Mouse (Mus musculus): Measurements from ENCODE around the gene Trappc3. TPM values are rescaled to one million over a fixed set of nuclear protein-coding genes. Genes with fewer than 3 reads are reported as not detected.

Trappc3 gene
- polyA plus RNA-seq, 1 experiment from 2014 or later, result 180 TPM

DNA sequence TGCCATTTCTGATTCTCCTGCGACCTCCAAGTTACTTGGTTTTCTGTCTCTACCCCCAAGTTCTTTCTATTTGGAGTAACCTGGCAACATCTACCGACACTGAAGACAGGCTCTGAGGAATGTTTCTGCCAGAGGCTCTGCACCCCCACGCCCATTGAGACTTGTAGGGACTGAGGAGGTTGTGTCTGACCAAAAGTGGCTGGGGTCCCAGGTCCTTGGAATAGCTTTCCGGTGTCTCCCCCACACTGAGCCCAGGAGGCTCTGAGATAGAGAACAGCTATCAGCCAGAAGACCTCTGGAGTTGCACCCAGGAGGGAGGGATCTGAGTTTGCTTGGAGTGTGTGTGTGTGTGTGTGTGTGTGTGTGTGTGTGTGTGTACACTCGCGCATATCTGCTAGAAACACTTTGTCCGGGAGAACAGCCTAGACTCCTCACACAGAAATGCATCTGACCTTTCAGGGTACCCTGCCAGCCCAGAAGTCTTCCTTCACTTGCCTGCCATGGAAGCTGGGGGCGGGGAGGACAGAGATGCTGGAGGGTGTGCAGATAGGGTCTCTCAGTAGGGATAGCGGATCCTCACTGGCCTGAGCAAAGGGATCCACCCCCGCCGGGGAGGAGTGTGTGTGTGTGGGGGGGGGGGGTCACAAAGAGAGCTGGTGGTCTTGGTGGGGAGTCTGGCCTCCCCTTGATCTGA, 25.3 kb downstream of the Trappc3 start:
- Histone ChIP-seq H3K4me2 (peak overlapping the region; percentile 19; the same call in 1 of the 2 replicates), H3K27me3 (peaks cover 51% of the 10 kb centered on the region), H3K9me3 (no peaks in the 10 kb centered on the region), H3K36me3 (no peaks in the 10 kb centered on the region), H3K4me1 (replicated peaks) (peaks cover 18% of the 10 kb centered on the region), H3K27ac (replicated peaks) (no peak overlapping the region), H3K4me3 (no peak overlapping the region), H3K9ac (no peak overlapping the region)
- ATAC-seq (ENCODE audit: low FRiP score, low read depth), result no peak
- WGBS, result 31% methylated on average over 10 of the region's 11 CpGs

GRCm38 (mm10) chr4:126288085-126288666, 26.1 kb downstream of the Trappc3 start:
- Histone ChIP-seq H3K9me3 (no peaks in the 10 kb centered on the region), H3K4me1 (replicated peaks) (peaks cover 18% of the 10 kb centered on the region), H3K27ac (replicated peaks) (no peak overlapping the region), H3K36me3 (no peaks in the 10 kb centered on the region), H3K4me3 (no peak overlapping the region), H3K4me2 (peak overlapping the region; percentile 19; the same call in 1 of the 2 replicates), H3K9ac (no peak overlapping the region), H3K27me3 (peaks cover 51% of the 10 kb centered on the region)
- ATAC-seq (ENCODE audit: low FRiP score, low read depth), result no peak
- WGBS, result 40% methylated on average over 17 of the region's 17 CpGs

- no peak overlapping the region for H3K9ac ChIP-seq
- no peak overlapping the region for H3K27ac ChIP-seq (replicated peaks)
- peaks cover 47% of the 10 kb centered on the region for H3K27me3 ChIP-seq
- peaks cover 18% of the 10 kb centered on the region for H3K4me1 ChIP-seq (replicated peaks)
- H3K9me3 ChIP-seq, result no peaks in the 10 kb centered on the region
- ATAC-seq (ENCODE audit: low FRiP score, low read depth), result no peak
- H3K4me2 ChIP-seq, result no peak overlapping the region
- no peak overlapping the region for H3K4me3 ChIP-seq
- WGBS, result 79% methylated on average over 8 of the region's 8 CpGs
- no peaks in the 10 kb centered on the region for H3K36me3 ChIP-seq
Observed at GRCm38 (mm10) chr4:126290314-126290713, 28.2 kb downstream of the Trappc3 start.

GRCm38 (mm10) chr4:126291196-126291595, 29.1 kb downstream of the Trappc3 start:
- Histone ChIP-seq H3K9me3 (no peaks in the 10 kb centered on the region), H3K27me3 (peaks cover 49% of the 10 kb centered on the region), H3K27ac (replicated peaks) (no peak overlapping the region), H3K9ac (no peak overlapping the region), H3K4me2 (no peak overlapping the region), H3K4me1 (replicated peaks) (peaks cover 19% of the 10 kb centered on the region), H3K4me3 (no peak overlapping the region), H3K36me3 (no peaks in the 10 kb centered on the region)
- whole genome bisulfite sequencing, result 36% methylated on average over 13 of the region's 13 CpGs
- no peak for ATAC-seq (ENCODE audit: low FRiP score, low read depth)

- H3K4me1 ChIP-seq (replicated peaks), result peaks cover 13% of the 10 kb centered on the region
- peaks cover 46% of the 10 kb centered on the region for H3K27me3 ChIP-seq
- H3K4me2 ChIP-seq, result no peak overlapping the region
- no peaks in the 10 kb centered on the region for H3K36me3 ChIP-seq
- no peak overlapping the region for H3K4me3 ChIP-seq
- no peak for ATAC-seq (ENCODE audit: low FRiP score, low read depth)
- 77% methylated on average over 6 of the region's 6 CpGs for WGBS
- no peak overlapping the region for H3K9ac ChIP-seq
- H3K9me3 ChIP-seq, result no peaks in the 10 kb centered on the region
- H3K27ac ChIP-seq (replicated peaks), result no peak overlapping the region
Observed at GRCm38 (mm10) chr4:126295152-126295551, 33.0 kb downstream of the Trappc3 start.

DNA sequence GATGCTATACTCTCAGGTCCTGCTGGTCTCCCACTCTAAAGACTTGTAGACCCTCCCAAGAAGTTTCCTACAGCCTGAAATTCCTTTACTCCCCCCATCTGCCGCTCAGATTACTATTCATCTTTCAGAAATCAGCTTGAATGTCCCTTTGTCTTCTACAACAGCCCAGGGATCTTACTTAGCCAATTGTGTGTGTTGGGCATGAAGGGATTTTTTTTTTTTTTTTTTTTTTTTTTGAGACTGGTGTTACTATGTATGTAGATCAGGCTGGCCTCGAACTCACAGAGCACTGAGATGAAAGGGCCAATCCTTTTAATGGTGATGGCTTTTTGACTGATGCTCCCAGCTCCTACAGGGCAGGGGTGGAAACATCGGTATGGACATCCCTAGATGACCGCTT, 33.8 kb downstream of the Trappc3 start:
- 40% methylated on average over 4 of the region's 4 CpGs for WGBS
- ATAC-seq (ENCODE audit: low FRiP score, low read depth), result no peak
- H3K4me2 ChIP-seq, result 0 out of 2 replicates have a peak overlapping the region, but pooled peaks have one; percentile 66
- no peaks in the 10 kb centered on the region for H3K9me3 ChIP-seq
- H3K27ac ChIP-seq (replicated peaks), result no peak overlapping the region
- no peaks in the 10 kb centered on the region for H3K36me3 ChIP-seq
- H3K27me3 ChIP-seq, result peaks cover 54% of the 10 kb centered on the region
- H3K4me1 ChIP-seq (replicated peaks), result peaks cover 17% of the 10 kb centered on the region
- H3K9ac ChIP-seq, result no peak overlapping the region
- no peak overlapping the region for H3K4me3 ChIP-seq

GRCm38 (mm10) chr4:126296617-126297101, 34.5 kb downstream of the Trappc3 start:
- H3K9ac ChIP-seq, result peak overlapping the region; percentile 44
- H3K4me1 ChIP-seq (replicated peaks), result peaks cover 24% of the 10 kb centered on the region
- peak overlapping the region; percentile 32 for H3K4me3 ChIP-seq
- H3K9me3 ChIP-seq, result no peaks in the 10 kb centered on the region
- H3K27me3 ChIP-seq, result peaks cover 61% of the 10 kb centered on the region
- WGBS, result under 1% methylated on average over 34 of the region's 34 CpGs
- no peak overlapping the region for H3K27ac ChIP-seq (replicated peaks)
- peak overlapping the region; percentile 66 for H3K4me2 ChIP-seq
- no peaks in the 10 kb centered on the region for H3K36me3 ChIP-seq
- peak; percentile 47 for ATAC-seq (ENCODE audit: low FRiP score, low read depth)

DNA sequence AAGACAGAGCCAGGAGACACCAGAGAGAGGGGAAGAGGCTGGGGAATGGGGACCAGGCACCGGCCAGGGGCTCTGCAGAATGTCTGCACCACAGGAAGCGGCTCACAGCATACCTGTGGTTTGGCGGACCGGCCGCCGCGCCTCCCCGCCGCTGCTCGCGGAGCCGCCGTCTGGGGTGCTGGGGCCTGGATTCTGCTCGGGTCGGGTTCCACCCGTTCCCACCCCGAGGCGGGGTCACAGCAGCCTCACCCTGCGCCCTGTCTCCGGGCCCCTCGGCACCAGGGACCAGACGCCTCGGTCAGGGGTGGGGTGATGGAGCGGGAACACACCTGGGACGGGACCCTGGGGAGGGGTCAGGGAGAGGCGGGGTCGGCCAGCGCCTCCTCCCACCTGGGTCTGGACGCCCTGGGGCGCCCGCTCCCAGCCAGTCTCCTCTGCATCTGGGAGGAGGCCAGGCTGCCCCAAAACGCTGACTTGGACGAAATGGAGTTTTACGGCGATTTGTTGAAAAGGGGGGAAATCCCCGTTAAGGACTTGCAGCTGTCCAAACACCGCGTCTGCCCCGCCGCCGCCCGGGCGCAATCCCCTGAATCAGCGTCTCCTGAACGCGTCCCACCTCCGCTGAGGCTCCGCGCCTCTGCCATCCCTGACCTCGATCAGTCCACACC, 38.9 kb downstream of the Trappc3 start:
- Histone ChIP-seq H3K9me3 (no peaks in the 10 kb centered on the region), H3K27me3 (peaks cover 68% of the 10 kb centered on the region), H3K9ac (0 out of 2 replicates have a peak overlapping the region, but pooled peaks have one; percentile 18), H3K27ac (replicated peaks) (no peak overlapping the region), H3K36me3 (no peaks in the 10 kb centered on the region), H3K4me1 (replicated peaks) (peaks cover 30% of the 10 kb centered on the region), H3K4me3 (peak overlapping the region; percentile 24), H3K4me2 (peak overlapping the region; percentile 51)
- WGBS, result 2% methylated on average over 50 of the region's 50 CpGs
- ATAC-seq (ENCODE audit: low FRiP score, low read depth), result no peak

GRCm38 (mm10) chr4:126301584-126302309, 39.6 kb downstream of the Trappc3 start:
- H3K27ac ChIP-seq (replicated peaks), result no peak overlapping the region
- H3K4me1 ChIP-seq (replicated peaks), result peaks cover 24% of the 10 kb centered on the region
- 3% methylated on average over 27 of the region's 27 CpGs for WGBS
- H3K4me2 ChIP-seq, result peak overlapping the region; percentile 51
- peak overlapping the region; percentile 24 for H3K4me3 ChIP-seq
- H3K27me3 ChIP-seq, result peaks cover 63% of the 10 kb centered on the region
- H3K36me3 ChIP-seq, result no peaks in the 10 kb centered on the region
- 0 out of 2 replicates have a peak overlapping the region, but pooled peaks have one; percentile 18 for H3K9ac ChIP-seq
- ATAC-seq (ENCODE audit: low FRiP score, low read depth), result peak; percentile 46; the same call in 1 of the 2 replicates
- no peaks in the 10 kb centered on the region for H3K9me3 ChIP-seq

- no peak for ATAC-seq (ENCODE audit: low FRiP score, low read depth)
- Histone ChIP-seq H3K36me3 (no peaks in the 10 kb centered on the region), H3K9ac (no peak overlapping the region), H3K4me3 (no peak overlapping the region), H3K27me3 (peaks cover 51% of the 10 kb centered on the region), H3K27ac (replicated peaks) (no peak overlapping the region), H3K4me2 (no peak overlapping the region), H3K4me1 (replicated peaks) (peaks cover 17% of the 10 kb centered on the region), H3K9me3 (no peaks in the 10 kb centered on the region)
- WGBS, result 57% methylated on average over 4 of the region's 4 CpGs
Observed at GRCm38 (mm10) chr4:126303877-126304276, 41.8 kb downstream of the Trappc3 start.

DNA sequence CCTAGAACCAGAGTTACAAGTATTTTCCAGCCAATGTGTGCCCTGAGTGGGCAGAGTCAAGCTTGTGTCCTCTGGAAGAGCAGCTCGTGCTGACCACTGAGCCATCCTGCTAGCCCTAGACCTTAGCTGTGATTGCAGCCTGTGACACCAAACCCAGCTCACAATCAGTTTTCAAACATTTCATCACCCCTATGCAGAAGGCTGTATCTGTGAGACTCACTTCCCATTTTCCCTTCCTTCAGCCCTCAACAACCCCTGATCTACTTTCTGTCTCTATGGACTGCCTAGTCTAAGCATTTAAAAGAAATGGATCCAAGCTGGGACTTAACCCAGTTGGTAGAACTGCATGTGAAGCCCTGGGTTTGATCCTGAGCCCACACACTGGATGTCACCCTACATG, 43.3 kb downstream of the Trappc3 start:
- no peak overlapping the region for H3K4me2 ChIP-seq
- H3K36me3 ChIP-seq, result no peaks in the 10 kb centered on the region
- H3K9me3 ChIP-seq, result no peaks in the 10 kb centered on the region
- peaks cover 36% of the 10 kb centered on the region for H3K27me3 ChIP-seq
- ATAC-seq (ENCODE audit: low FRiP score, low read depth), result no peak
- H3K4me3 ChIP-seq, result no peak overlapping the region
- 94% methylated on average over 1 of the region's 1 CpGs for WGBS
- H3K9ac ChIP-seq, result no peak overlapping the region
- peaks cover 24% of the 10 kb centered on the region for H3K4me1 ChIP-seq (replicated peaks)
- no peak overlapping the region for H3K27ac ChIP-seq (replicated peaks)
